Mouse (Mus musculus) liver, adult 2 months (tissue): ENCODE results near the gene Ccnk. TPM values are rescaled to one million over a fixed set of nuclear protein-coding genes. Genes with fewer than 3 reads are reported as not detected.

Experiments used
- DNase-seq: peaks from one replicate; pipeline ENCODE4 v3.0.0-alpha.2; 2011; ENCODE audit warnings: low read depth, low spot score; ENCODE audit errors: extremely low read depth
- H3K27ac ChIP-seq: fragments of 200-500 bp; replicated peaks from 2 replicates; pipeline ENCODE4 v1.5.1; 2012; ENCODE audit warnings: low read depth, mild to moderate bottlenecking, control low read depth, inconsistent platforms, low read length; ENCODE audit not compliant: insufficient read depth
- H3K27me3 ChIP-seq: fragments of 200-500 bp; 2 replicates; pipeline ENCODE4 v1.6.1; 2012; ENCODE audit warnings: mild to moderate bottlenecking, moderate library complexity, low read length, inconsistent platforms; ENCODE audit not compliant: control insufficient read depth, insufficient read depth
- H3K36me3 ChIP-seq: fragments of 200-500 bp; 2 replicates; pipeline ENCODE4 v1.6.1; 2012; ENCODE audit warnings: low read length, inconsistent platforms; ENCODE audit not compliant: control insufficient read depth, insufficient read depth
- H3K4me1 ChIP-seq: fragments of 200-500 bp; 2 replicates; pipeline ENCODE4 v1.6.1; 2011; ENCODE audit warnings: low read length; ENCODE audit not compliant: control insufficient read depth, insufficient read depth
- H3K4me3 ChIP-seq: fragments of 200-500 bp; 2 replicates; pipeline ENCODE4 v1.5.1; 2011; ENCODE audit warnings: low read depth, mild to moderate bottlenecking, control low read depth, low read length, moderate library complexity; ENCODE audit not compliant: insufficient read depth
- H3K79me2 ChIP-seq: fragments of 200-500 bp; 2 replicates; pipeline ENCODE4 v1.6.1; 2012; ENCODE audit warnings: inconsistent platforms, mild to moderate bottlenecking, low read length, moderate library complexity; ENCODE audit not compliant: control insufficient read depth, insufficient read depth
- H3K9ac ChIP-seq: fragments of 200-500 bp; 2 replicates; pipeline ENCODE4 v1.6.1; 2012; ENCODE audit warnings: low read depth, mild to moderate bottlenecking, control low read depth, inconsistent platforms, low read length
- CTCF ChIP-seq: fragments of 200-500 bp; IDR thresholded peaks from 2 replicates; pipeline ENCODE4 v1.5.1; 2011; ENCODE audit warnings: low read depth, low read length, control low read depth
- POLR2A ChIP-seq: fragments of 200-500 bp; IDR thresholded peaks from 2 replicates; pipeline ENCODE4 v1.6.1; 2011; ENCODE audit warnings: low read length, control low read depth; ENCODE audit not compliant: insufficient read depth; ENCODE audit errors: extremely low read depth
- WGBS: fragments of 180-500 bp; shearing (Covaris S2); methylation state at CpG from one replicate; pipeline ENCODE4 v1.1.7; 2018; 5-methylcytosine and 5-hydroxymethylcytosine counted together
- polyA plus RNA-seq: library from polyadenylated mRNA; depleted of rRNA; stranded (reverse); fragments of >200 nt; gene quantifications from 2 replicates; pipeline ENCODE4 v1.2.3, GENCODE M21; 2012
- total RNA-seq: library from RNA; depleted of rRNA; stranded (reverse); fragments of >200 nt; gene quantifications from 2 replicates; pipeline ENCODE4 v1.2.3, GENCODE M21; 2014

Gene Ccnk
- total and polyA plus RNA-seq, 2 experiments = 4.1 to 8.5 TPM

GRCm38 (mm10) chr12:108208726-108209438, 29.5 kb downstream of the Ccnk start:
- peak; percentile 37 for DNase-seq
- Histone ChIP-seq H3K36me3 (no peaks in the 10 kb centered on the region), H3K27me3 (no peaks in the 10 kb centered on the region), H3K4me3 (no peak overlapping the region), H3K27ac (no peak overlapping the region), H3K4me1 (peaks cover 8% of the 10 kb centered on the region), H3K79me2 (no peaks in the 10 kb centered on the region), H3K9ac (no peak overlapping the region)
- whole genome bisulfite sequencing = 34% methylated on average over 13 of the region's 13 CpGs
- TF ChIP-seq CTCF (peak; percentile 95), POLR2A (no peak)

- DNase-seq = no peak
- H3K4me1 ChIP-seq = peaks cover 8% of the 10 kb centered on the region
- no peak for TF ChIP-seq CTCF
- TF ChIP-seq POLR2A = no peak
- no peaks in the 10 kb centered on the region for H3K36me3 ChIP-seq
- no peaks in the 10 kb centered on the region for H3K27me3 ChIP-seq
- 91% methylated on average over 15 of the region's 15 CpGs for WGBS
- no peak overlapping the region for H3K27ac ChIP-seq
- H3K4me3 ChIP-seq = no peak overlapping the region
- H3K79me2 ChIP-seq = no peaks in the 10 kb centered on the region
- no peak overlapping the region for H3K9ac ChIP-seq
These were observed 31.2 kb downstream of the Ccnk start for GRCm38 (mm10) chr12:108210623-108211022.

GRCm38 (mm10) chr12:108212071-108212470, 32.7 kb downstream of the Ccnk start:
- Histone ChIP-seq H3K9ac (no peak overlapping the region), H3K36me3 (no peaks in the 10 kb centered on the region), H3K27ac (no peak overlapping the region), H3K79me2 (peaks cover 2% of the 10 kb centered on the region; the same call in 1 of the 2 replicates), H3K27me3 (no peaks in the 10 kb centered on the region), H3K4me1 (peaks cover 8% of the 10 kb centered on the region), H3K4me3 (no peak overlapping the region)
- no peak for TF ChIP-seq POLR2A
- TF ChIP-seq CTCF = no peak
- WGBS = 66% methylated on average over 5 of the region's 5 CpGs
- DNase-seq = no peak

GRCm38 (mm10) chr12:108212476-108212875, 33.1 kb downstream of the Ccnk start:
- H3K4me1 ChIP-seq = peaks cover 8% of the 10 kb centered on the region
- H3K9ac ChIP-seq = no peak overlapping the region
- H3K4me3 ChIP-seq = no peak overlapping the region
- TF ChIP-seq POLR2A (no peak), CTCF (no peak)
- H3K36me3 ChIP-seq = no peaks in the 10 kb centered on the region
- DNase-seq = no peak
- H3K79me2 ChIP-seq = peaks cover 5% of the 10 kb centered on the region; the same call in 1 of the 2 replicates
- H3K27me3 ChIP-seq = no peaks in the 10 kb centered on the region
- 87% methylated on average over 6 of the region's 6 CpGs for WGBS
- no peak overlapping the region for H3K27ac ChIP-seq

- Histone ChIP-seq H3K4me3 (no peak overlapping the region), H3K27me3 (no peaks in the 10 kb centered on the region), H3K36me3 (no peaks in the 10 kb centered on the region), H3K4me1 (peaks cover 8% of the 10 kb centered on the region), H3K9ac (no peak overlapping the region), H3K27ac (no peak overlapping the region), H3K79me2 (peaks cover 5% of the 10 kb centered on the region; the same call in 1 of the 2 replicates)
- no peak for TF ChIP-seq POLR2A
- TF ChIP-seq CTCF = no peak
- 74% methylated on average over 18 of the region's 18 CpGs for WGBS
- DNase-seq = no peak
These were observed 34.0 kb downstream of the Ccnk start for GRCm38 (mm10) chr12:108213090-108214041.
